Mouse (Mus musculus) embryonic facial prominence, embryonic 12.5 days (tissue): ENCODE data around the gene Fli1. TPM values are rescaled to one million over a fixed set of nuclear protein-coding genes. Genes with fewer than 3 reads are reported as not detected.

Source experiments
- ATAC-seq: fragments of 200-750 bp; cut with Nextera tagmentation; 2 replicates; pipeline ENCODE4 v1.8.0; 2017; ENCODE audit not compliant: insufficient number of reproducible peaks, insufficient read depth, low FRiP score, low TSS enrichment
- H3K27ac ChIP-seq: fragments of 300-500 bp; sonication (generic); 2 replicates; pipeline ENCODE4 v1.5.1; 2016; ENCODE audit warnings: mild to moderate bottlenecking
- H3K27me3 ChIP-seq: fragments of 300-500 bp; sonication (generic); 2 replicates; pipeline ENCODE4 v1.6.1; 2016; ENCODE audit warnings: mild to moderate bottlenecking, moderate library complexity
- H3K36me3 ChIP-seq: fragments of 300-500 bp; sonication (generic); 2 replicates; pipeline ENCODE4 v1.6.1; 2016; ENCODE audit warnings: mild to moderate bottlenecking
- H3K4me1 ChIP-seq: fragments of 300-500 bp; sonication (generic); 2 replicates; pipeline ENCODE4 v1.6.1; 2016
- H3K4me2 ChIP-seq: fragments of 300-500 bp; sonication (generic); replicated peaks from 2 replicates; pipeline ENCODE4 v1.6.1; 2016; ENCODE audit warnings: mild to moderate bottlenecking, moderate library complexity
- H3K4me3 ChIP-seq: fragments of 300-500 bp; sonication (generic); 2 replicates; pipeline ENCODE4 v1.5.1; 2016; ENCODE audit warnings: mild to moderate bottlenecking
- H3K9ac ChIP-seq: fragments of 300-500 bp; sonication (generic); 2 replicates; pipeline ENCODE4 v1.6.1; 2016; ENCODE audit warnings: mild to moderate bottlenecking, moderate library complexity
- H3K9me3 ChIP-seq: fragments of 300-500 bp; sonication (generic); 2 replicates; pipeline ENCODE4 v1.6.1; 2016; ENCODE audit warnings: mild to moderate bottlenecking, moderate library complexity
- WGBS: fragments of 180-500 bp; shearing (Covaris S2); methylation state at CpG from one replicate; pipeline ENCODE4 v1.1.7; 2016; 5-methylcytosine and 5-hydroxymethylcytosine counted together
- polyA plus RNA-seq: library from polyadenylated mRNA; unstranded; fragments of >200 nt; fragmentation: Nextera tagmentation; extraction: Ambion mirVana; gene quantifications from 2 replicates; pipeline ENCODE4 v1.2.1, GENCODE M21; 2016

Fli1 gene
- polyA plus RNA-seq, 1 experiment from 2014 or later: 40.9 TPM

- peak overlapping the region; percentile 68 for H3K27ac ChIP-seq
- 63% methylated on average over 15 of the region's 15 CpGs for WGBS
- peaks cover 79% of the 10 kb centered on the region for H3K4me1 ChIP-seq
Observed at GRCm38 (mm10) chr9:32506866-32507861, 35.5 kb downstream of the Fli1 start.

GRCm38 (mm10) chr9:32506161-32506560 lies 36.5 kb downstream of the Fli1 start:
- ATAC-seq: no peak
- H3K9ac ChIP-seq: no peak overlapping the region
- no peaks in the 10 kb centered on the region for H3K36me3 ChIP-seq
- WGBS: 27% methylated on average over 8 of the region's 8 CpGs
- peak overlapping the region; percentile 68 for H3K27ac ChIP-seq
- H3K27me3 ChIP-seq: no peaks in the 10 kb centered on the region
- H3K4me2 ChIP-seq: no peak overlapping the region
- no peak overlapping the region for H3K4me3 ChIP-seq
- no peaks in the 10 kb centered on the region for H3K9me3 ChIP-seq
- peaks cover 79% of the 10 kb centered on the region for H3K4me1 ChIP-seq

More at GRCm38 (mm10) chr9:32506866-32507861, 35.5 kb downstream of the Fli1 start:
- Histone ChIP-seq H3K9me3 (no peaks in the 10 kb centered on the region), H3K36me3 (no peaks in the 10 kb centered on the region), H3K4me2 (no peak overlapping the region), H3K4me3 (no peak overlapping the region), H3K9ac (no peak overlapping the region), H3K27me3 (no peaks in the 10 kb centered on the region)
- no peak for ATAC-seq

- Histone ChIP-seq H3K27me3 (no peaks in the 10 kb centered on the region), H3K4me3 (no peak overlapping the region), H3K4me1 (peaks cover 74% of the 10 kb centered on the region), H3K9ac (peak overlapping the region; percentile 32; the same call in 1 of the 2 replicates), H3K36me3 (no peaks in the 10 kb centered on the region), H3K4me2 (no peak overlapping the region), H3K27ac (peak overlapping the region; percentile 68), H3K9me3 (no peaks in the 10 kb centered on the region)
- no peak for ATAC-seq
- WGBS: 90% methylated on average over 7 of the region's 7 CpGs
Observed at GRCm38 (mm10) chr9:32505460-32506075, 37.1 kb downstream of the Fli1 start.

GRCm38 (mm10) chr9:32503995-32504451 lies 38.6 kb downstream of the Fli1 start:
- H3K4me1 ChIP-seq: peaks cover 72% of the 10 kb centered on the region
- no peaks in the 10 kb centered on the region for H3K36me3 ChIP-seq
- peak overlapping the region; percentile 30; the same call in 1 of the 2 replicates for H3K27ac ChIP-seq
- H3K4me2 ChIP-seq: no peak overlapping the region
- 29% methylated on average over 11 of the region's 11 CpGs for WGBS
- ATAC-seq: no peak
- H3K9me3 ChIP-seq: no peaks in the 10 kb centered on the region
- H3K27me3 ChIP-seq: no peaks in the 10 kb centered on the region
- H3K4me3 ChIP-seq: no peak overlapping the region
- no peak overlapping the region for H3K9ac ChIP-seq

- Histone ChIP-seq H3K36me3 (no peaks in the 10 kb centered on the region), H3K9ac (no peak overlapping the region), H3K27me3 (no peaks in the 10 kb centered on the region), H3K4me1 (peaks cover 67% of the 10 kb centered on the region), H3K4me3 (no peak overlapping the region), H3K9me3 (no peaks in the 10 kb centered on the region), H3K27ac (no peak overlapping the region), H3K4me2 (no peak overlapping the region)
- no peak for ATAC-seq
- whole genome bisulfite sequencing: 32% methylated on average over 4 of the region's 4 CpGs
Observed at GRCm38 (mm10) chr9:32503423-32503822, 39.2 kb downstream of the Fli1 start.

GRCm38 (mm10) chr9:32502256-32503010 lies 40.2 kb downstream of the Fli1 start:
- H3K36me3 ChIP-seq: no peaks in the 10 kb centered on the region
- 86% methylated on average over 11 of the region's 11 CpGs for WGBS
- H3K4me3 ChIP-seq: no peak overlapping the region
- peaks cover 60% of the 10 kb centered on the region for H3K4me1 ChIP-seq
- no peak overlapping the region for H3K27ac ChIP-seq
- no peak overlapping the region for H3K4me2 ChIP-seq
- ATAC-seq: no peak
- no peaks in the 10 kb centered on the region for H3K9me3 ChIP-seq
- H3K27me3 ChIP-seq: no peaks in the 10 kb centered on the region
- no peak overlapping the region for H3K9ac ChIP-seq

- ATAC-seq: no peak
- H3K4me2 ChIP-seq: no peak overlapping the region
- no peaks in the 10 kb centered on the region for H3K27me3 ChIP-seq
- H3K9me3 ChIP-seq: no peaks in the 10 kb centered on the region
- H3K27ac ChIP-seq: no peak overlapping the region
- H3K9ac ChIP-seq: no peak overlapping the region
- no peaks in the 10 kb centered on the region for H3K36me3 ChIP-seq
- peaks cover 53% of the 10 kb centered on the region for H3K4me1 ChIP-seq
- WGBS: 86% methylated on average over 8 of the region's 8 CpGs
- H3K4me3 ChIP-seq: no peak overlapping the region
Observed at GRCm38 (mm10) chr9:32500886-32501285, 41.8 kb downstream of the Fli1 start.

GRCm38 (mm10) chr9:32500063-32500462 lies 42.6 kb downstream of the Fli1 start:
- WGBS: 61% methylated on average over 5 of the region's 5 CpGs
- no peak overlapping the region for H3K27ac ChIP-seq
- no peak overlapping the region for H3K9ac ChIP-seq
- H3K4me1 ChIP-seq: peaks cover 55% of the 10 kb centered on the region
- ATAC-seq: no peak
- no peak overlapping the region for H3K4me2 ChIP-seq
- no peak overlapping the region for H3K4me3 ChIP-seq
- no peaks in the 10 kb centered on the region for H3K27me3 ChIP-seq
- H3K9me3 ChIP-seq: no peaks in the 10 kb centered on the region
- no peaks in the 10 kb centered on the region for H3K36me3 ChIP-seq

- no peaks in the 10 kb centered on the region for H3K27me3 ChIP-seq
- H3K9me3 ChIP-seq: no peaks in the 10 kb centered on the region
- WGBS: 47% methylated on average over 6 of the region's 6 CpGs
- no peaks in the 10 kb centered on the region for H3K36me3 ChIP-seq
- H3K9ac ChIP-seq: no peak overlapping the region
- H3K4me2 ChIP-seq: no peak overlapping the region
- no peak overlapping the region for H3K4me3 ChIP-seq
- peaks cover 54% of the 10 kb centered on the region for H3K4me1 ChIP-seq
- H3K27ac ChIP-seq: no peak overlapping the region
- no peak for ATAC-seq
Observed at GRCm38 (mm10) chr9:32499469-32499868, 43.2 kb downstream of the Fli1 start.

GRCm38 (mm10) chr9:32495643-32495997 lies 47.0 kb downstream of the Fli1 start:
- Histone ChIP-seq H3K4me1 (peaks cover 39% of the 10 kb centered on the region), H3K36me3 (no peaks in the 10 kb centered on the region), H3K9ac (no peak overlapping the region), H3K27me3 (no peaks in the 10 kb centered on the region), H3K4me2 (peak overlapping the region; percentile 24), H3K4me3 (no peak overlapping the region), H3K27ac (peak overlapping the region; percentile 82), H3K9me3 (no peaks in the 10 kb centered on the region)
- no peak for ATAC-seq
- WGBS: 36% methylated on average over 7 of the region's 7 CpGs

- WGBS: 9% methylated on average over 7 of the region's 8 CpGs
- peak; percentile 71 for ATAC-seq
- H3K4me2 ChIP-seq: peak overlapping the region; percentile 24
Observed at GRCm38 (mm10) chr9:32494891-32495642, 47.6 kb downstream of the Fli1 start.

More at GRCm38 (mm10) chr9:32494891-32495642, 47.6 kb downstream of the Fli1 start:
- Histone ChIP-seq H3K9me3 (no peaks in the 10 kb centered on the region), H3K9ac (no peak overlapping the region), H3K27me3 (no peaks in the 10 kb centered on the region), H3K4me1 (peaks cover 40% of the 10 kb centered on the region), H3K36me3 (no peaks in the 10 kb centered on the region), H3K4me3 (no peak overlapping the region), H3K27ac (peak overlapping the region; percentile 82)
